Mouse (Mus musculus) erythroid progenitor cell, adult 5-6 weeks (primary cell): ENCODE data around the gene Slc11a2. TPM values are rescaled to one million over a fixed set of nuclear protein-coding genes. Genes with fewer than 3 reads are reported as not detected.

Experiments used
- ATAC-seq: replicated peaks from 2 replicates; pipeline ENCODE4 v1.8.0; 2016; ENCODE audit warnings: moderate number of reproducible peaks, mild to moderate bottlenecking, moderate TSS enrichment, inconsistent platforms; ENCODE audit not compliant: poor library complexity, low FRiP score, severe bottlenecking
- total RNA-seq, 2 experiments: library from RNA; stranded (forward) in 1 of 2; stranded (reverse) in 1 of 2; fragments of 150-400 nt in 1 of 2; fragments of 186-747, 209-891 nt in 1 of 2; gene quantifications; 2 replicates each; pipeline versions ENCODE4 v1.2.3 to v1.2.4; 2015 to 2017; ENCODE audit warnings: low replicate concordance in 2 of 2

Gene Slc11a2
- total RNA-seq, 2 experiments from 2014 or later = 109 to 119 TPM

DNA sequence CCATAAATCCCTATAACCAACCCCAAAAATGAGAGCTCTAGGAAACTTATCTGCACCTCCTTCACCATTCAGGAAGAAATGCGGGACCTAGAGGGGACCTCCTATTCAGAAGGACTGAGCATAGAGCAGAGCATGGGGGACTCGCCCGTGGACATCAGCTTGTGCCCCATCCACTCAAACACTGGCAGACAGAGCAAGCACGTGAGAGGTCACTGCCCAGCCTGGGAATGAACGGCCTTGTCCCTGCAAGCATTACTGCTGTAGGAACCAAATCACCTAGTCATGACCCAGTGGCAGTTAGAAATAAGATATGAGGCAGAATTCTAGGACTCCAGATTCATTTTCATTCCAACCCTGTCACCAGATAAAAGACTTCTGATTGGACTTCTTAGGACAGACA is 13.1 kb downstream of the Slc11a2 start:
- no peak for ATAC-seq

DNA sequence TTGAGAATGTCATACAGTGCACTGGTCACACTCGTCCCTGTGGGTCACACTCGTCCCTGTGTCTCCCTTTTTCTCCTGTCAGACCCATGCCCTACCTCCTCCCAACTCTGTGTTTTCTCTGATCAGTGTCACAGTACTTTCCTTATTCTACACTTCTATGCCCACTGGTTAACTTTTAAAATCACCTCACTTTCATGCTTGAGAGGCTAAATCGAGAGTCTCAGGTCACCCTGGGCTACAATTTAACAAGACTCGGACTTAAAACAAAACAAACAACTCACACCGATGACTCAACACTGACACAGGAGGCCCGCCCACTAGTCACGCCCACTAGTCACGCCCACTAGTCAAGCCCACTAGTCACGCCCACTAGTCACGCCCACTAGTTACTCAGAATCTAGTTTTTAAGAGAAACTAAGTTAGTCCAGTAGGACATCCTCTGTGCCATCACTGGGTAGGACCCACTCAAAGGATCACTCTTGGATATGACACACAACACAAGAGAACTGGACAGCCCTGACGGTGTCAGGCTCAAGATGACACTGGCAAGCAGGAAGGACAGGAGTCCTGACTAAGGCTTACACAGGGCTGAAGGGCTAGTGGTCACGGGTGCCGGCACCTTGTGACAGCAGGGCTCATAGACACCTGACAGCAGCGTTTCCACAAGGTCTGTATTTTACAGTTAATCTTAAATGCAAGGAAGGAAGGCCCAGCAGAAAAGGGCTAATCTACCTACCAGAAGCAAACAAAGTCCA is 13.8 kb downstream of the Slc11a2 start:
- ATAC-seq = peak; percentile 96

DNA sequence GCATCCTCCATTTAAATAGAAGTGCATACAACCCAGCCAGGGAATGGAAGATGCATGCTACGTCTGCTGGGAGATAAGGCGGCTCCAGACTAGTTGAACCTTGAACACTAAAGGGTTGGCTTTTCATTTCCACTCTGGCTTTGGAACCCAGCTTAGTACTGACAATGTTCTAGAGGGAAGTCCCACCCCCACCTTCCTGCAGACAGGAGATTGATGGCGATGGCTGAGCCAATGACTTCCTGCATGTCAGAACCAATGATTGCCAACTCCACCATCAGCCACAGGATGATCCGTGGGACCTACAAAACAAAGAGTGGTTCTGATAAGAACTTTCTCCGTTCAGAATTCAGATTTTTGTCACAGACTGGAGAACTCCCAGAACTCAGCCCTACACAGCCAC is 18.8 kb downstream of the Slc11a2 start:
- ATAC-seq = no peak

- no peak for ATAC-seq
These were observed 21.4 kb downstream of the Slc11a2 start for GRCm38 (mm10) chr15:100403318-100404000.

DNA sequence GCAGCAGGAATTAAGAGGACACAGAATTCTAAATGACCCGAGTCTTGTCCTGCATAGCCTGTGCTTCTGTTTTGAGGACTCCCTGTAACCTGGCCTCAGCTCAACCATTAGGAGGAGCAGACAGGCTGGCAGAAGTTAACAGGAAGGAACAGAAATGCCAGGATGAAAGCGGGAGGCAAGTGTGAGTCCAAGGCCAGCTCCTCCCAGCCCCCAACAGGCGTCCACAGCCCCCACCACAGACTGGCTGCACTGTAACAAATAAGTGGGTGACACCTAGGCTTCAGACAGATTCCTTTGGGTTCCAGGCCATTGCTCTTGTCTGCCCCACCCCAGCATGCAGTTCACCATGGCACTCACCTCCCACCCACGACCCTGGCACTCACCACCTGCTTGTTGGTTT is 22.1 kb downstream of the Slc11a2 start:
- no peak for ATAC-seq

GRCm38 (mm10) chr15:100402347-100402746 is 22.5 kb downstream of the Slc11a2 start:
- no peak for ATAC-seq

DNA sequence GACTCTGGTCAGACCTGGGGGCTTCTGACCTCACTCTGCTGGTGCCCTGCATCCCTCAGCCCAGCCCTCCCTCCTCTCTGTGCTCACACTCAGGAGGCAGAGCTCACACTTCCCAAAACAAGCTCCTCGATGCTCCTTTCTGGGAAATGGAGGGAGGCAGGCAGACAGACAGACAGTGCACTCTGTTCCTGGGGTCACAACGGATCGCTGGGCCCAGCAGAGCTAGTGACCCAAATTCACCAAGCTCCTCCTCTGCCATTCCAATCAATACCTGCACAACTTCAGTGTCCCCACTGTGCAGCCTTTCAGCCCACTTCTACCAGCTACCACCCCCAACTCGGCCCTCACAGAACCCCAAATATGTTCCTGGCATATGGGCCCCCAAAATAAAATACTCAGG is 23.1 kb downstream of the Slc11a2 start:
- ATAC-seq = no peak

DNA sequence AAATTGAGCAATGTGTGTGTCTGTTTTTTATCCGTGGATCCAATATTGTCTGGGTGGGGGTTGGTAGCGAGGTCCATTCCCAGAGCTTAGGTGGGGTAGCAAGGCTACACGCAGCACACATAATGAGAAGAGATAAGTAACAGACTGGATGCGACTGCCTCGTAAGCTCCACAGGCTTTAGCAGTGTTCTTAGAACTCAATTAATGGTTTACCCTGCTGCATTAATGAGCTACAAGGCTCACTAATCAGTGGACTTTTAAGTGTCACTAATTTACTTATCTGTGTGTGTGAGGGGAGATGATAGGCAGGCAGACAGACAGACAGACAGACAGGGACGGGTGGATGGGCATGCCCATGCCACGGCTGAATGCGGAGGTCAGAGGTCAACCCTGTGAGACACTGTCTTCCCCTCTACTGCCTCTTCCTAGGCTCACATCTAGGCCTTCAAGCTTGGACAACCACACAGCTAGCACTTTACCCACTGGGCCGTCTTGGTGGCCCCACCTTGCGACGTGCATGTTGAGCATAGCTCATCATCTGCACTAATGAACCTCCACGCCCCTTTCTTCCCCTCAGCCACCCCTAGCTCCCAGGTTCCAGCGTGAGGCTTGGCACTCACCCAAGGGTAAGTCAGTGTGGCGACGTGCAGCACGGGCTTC is 24.2 kb downstream of the Slc11a2 start:
- ATAC-seq = no peak

GRCm38 (mm10) chr15:100395561-100395960 is 29.3 kb downstream of the Slc11a2 start:
- no peak for ATAC-seq

DNA sequence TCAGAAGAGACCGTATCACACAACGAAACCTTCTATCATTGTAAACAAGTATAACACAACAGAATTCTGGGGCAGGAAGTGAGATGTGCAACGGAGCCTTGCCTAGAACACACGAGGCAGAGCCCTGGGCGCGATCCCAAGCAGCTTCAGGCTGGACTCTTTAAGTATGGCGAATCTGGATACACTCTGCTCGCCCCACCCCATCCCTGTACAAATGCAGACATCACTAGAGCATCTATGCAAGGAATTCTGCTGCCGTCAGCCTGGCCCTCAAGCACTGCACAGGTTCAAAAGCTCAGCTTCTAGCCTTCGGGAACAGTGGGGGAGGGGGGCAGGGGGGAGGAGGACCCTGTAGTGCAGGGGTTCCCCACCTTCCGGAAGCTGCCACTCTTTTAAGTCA is 31.9 kb downstream of the Slc11a2 start:
- ATAC-seq = no peak

GRCm38 (mm10) chr15:100391599-100391998 is 33.3 kb downstream of the Slc11a2 start:
- peak; percentile 56 for ATAC-seq

GRCm38 (mm10) chr15:100391066-100391465 is 33.8 kb downstream of the Slc11a2 start:
- ATAC-seq = peak; percentile 47; the same call in 1 of the 2 replicates

- ATAC-seq = no peak
These were observed 36.0 kb downstream of the Slc11a2 start for GRCm38 (mm10) chr15:100388886-100389285.

DNA sequence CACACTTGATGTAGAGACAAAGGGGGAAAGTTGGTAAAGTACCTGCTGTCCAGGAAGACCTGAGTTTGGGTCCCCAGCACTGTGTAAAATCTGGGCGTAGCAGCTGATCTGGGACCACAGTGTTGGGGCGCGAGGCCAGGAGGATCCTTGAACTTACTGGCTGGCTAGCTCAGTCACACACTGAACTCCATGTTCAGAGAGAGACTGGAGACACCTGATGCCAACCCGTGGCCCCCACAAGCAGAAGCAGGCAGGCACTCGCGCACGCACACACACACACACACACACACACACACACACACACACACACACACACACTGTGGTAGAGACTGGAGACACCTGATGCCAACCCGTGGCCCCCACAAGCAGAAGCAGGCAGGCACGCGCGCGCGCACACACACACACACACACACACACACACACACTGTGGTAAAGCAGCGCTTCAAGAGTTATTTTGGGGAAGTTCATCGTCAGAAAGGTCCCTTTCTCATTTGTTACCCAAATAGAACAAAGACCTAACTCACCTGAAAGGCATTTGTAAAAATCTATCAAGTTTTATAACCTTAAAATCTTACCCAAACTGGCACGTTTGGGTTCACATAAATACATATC is 36.5 kb downstream of the Slc11a2 start:
- ATAC-seq = no peak

GRCm38 (mm10) chr15:100387544-100388223 is 37.2 kb downstream of the Slc11a2 start:
- no peak for ATAC-seq

DNA sequence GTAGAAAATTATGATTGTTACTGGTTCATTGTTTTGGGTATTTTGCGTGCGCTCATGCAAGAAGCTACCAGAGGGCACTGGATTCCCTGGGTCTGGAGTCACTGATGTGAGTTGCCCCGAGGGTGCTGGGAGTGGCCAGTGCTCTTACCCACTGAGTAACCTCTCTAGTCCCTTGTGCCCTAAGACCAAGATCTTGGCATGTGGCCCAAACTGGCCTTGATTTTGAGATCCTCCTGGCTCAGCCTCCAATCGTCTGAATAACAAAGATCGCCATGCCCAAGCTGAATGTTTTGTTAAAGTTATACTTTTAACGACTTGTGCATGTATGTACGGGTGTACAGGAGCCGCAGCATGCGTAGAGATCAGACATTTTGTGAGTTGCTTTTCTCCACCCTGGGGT is 39.2 kb downstream of the Slc11a2 start:
- no peak for ATAC-seq

DNA sequence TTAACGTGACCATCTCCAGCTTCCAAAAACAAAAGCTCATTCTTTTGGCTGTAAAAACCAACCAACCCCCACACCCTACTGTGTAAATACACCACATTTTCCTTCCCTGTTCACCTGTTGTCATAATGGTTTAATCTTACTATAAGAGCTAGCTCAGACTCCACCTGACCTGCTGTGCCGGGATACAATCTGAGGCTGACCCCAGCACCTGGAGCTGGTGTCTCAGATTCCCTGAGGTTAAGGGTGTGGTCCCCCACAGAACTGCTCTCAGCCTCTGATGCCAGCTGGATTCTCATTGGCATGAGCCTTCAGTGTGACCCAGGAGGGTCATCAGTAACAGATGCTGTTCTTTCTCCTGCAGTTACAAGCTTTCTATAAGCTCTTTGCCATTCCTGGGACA is 44.8 kb downstream of the Slc11a2 start:
- no peak for ATAC-seq

DNA sequence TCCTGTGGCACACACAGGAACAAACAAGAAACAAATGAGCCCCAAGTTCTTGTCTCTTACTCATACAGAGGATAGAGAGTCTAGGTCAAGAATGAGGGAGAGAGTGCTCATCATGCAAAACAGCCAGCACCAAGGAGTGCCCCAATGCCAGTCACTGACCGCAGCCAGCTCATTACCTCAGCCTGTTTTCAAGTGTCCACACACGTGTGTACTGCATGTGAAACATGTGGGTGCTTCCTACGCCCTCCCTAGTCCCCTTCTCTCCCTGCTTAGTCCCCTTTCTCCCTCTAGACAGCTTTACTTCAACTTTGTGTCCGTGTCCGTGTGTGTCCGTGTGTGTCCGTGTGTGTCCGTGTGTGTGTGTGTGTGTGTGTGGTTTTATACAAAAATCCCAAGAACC is 45.2 kb downstream of the Slc11a2 start:
- ATAC-seq = no peak

DNA sequence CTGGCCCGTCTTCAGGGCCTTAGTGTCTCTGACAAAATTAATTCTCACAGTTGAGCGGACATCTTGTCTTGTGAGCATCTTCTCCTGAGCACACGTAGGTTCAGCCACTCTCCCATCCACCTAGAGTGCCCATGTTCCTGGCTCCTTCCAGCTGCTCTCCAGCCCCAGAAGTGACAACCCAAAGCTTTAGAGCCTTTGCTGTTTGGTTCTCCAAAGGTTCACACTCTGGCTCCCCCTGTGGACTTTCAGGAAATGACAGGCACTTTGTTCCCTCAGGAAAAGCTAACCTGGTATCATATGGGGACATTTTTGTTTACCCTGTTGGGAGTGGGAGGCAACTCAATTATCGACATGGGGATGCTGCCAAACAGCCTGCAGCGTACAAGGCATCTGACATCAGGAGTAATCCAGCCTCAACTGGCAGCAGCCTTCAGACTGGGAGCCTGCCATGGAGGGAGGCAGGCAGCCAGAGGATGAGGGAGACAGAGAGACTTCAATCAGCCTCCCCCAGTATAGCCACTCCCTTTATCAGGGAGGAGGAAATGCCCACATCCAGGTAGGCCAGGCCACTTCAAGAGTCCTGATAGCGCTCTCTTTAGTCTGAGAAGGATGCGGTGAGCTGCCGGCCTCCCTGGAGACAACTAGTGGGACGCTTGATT is 46.9 kb downstream of the Slc11a2 start:
- peak; percentile 81 for ATAC-seq
